9 mouse cellular contexts compared by ENCODE assay signal in the genomic region with DNA sequence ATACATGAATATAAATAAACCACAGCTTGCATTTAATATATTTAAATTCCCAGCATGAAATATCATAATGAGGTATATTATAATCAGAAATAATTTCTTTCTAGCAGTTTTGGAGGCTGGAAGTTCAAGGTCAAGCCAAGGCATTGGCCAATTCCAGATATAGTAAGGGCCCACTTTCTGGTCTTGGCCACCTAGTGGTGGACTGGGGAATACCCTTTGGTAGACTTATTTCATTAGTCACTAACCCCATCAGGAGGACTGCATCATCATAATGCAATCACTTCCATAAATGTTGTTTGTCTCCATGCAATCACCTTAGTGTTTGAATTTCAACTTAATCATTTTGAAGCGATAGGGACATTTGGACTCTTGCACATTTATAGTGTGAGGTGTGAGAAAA.
A peak's percentile ranks its signal among the peaks of the same experiment; 100 is the strongest.
DNase-seq lines count a peak whose midpoint lies in the region; ATAC-seq lines count a peak whose summit lies in the region.
"Had no signal": no experiment of that assay in that cellular context is flagged by ENCODE, and none has a peak within 500 bp of the region (broad histone marks: within the 10 kb centered on the region; RNA-seq: fewer than 3 reads in every experiment).

No protein-coding gene starts in this region.

- no peak overlapping the region for H3K9ac ChIP-seq in hindbrain, embryonic 16.5 days (ENCODE audit: low read depth, low read length)
- H3K9ac ChIP-seq: embryonic facial prominence, embryonic 13.5 days had no signal

- H3K9me3 ChIP-seq in hindbrain, embryonic 16.5 days (ENCODE audit: control insufficient read depth, low read length): no peaks in the 10 kb centered on the region
- H3K9me3 ChIP-seq: embryonic facial prominence, embryonic 13.5 days had no signal

- peak; percentile 6 for DNase-seq in heart, postnatal 4 days
- no peak for DNase-seq in heart, postnatal 14 days
- peak; percentile 22 for DNase-seq in thymus, postnatal 0 days (ENCODE audit: low spot score)
- no peak for DNase-seq in thymus, adult 18-20 months
- DNase-seq in right cerebral cortex, adult 2 months (ENCODE audit: low spot score in 2 of 2): no peak
- no peak for DNase-seq in layer of hippocampus, adult 9-11 months

- intact Hi-C loops in heart, postnatal 14 days (cut with DNase I): no loop called here

- WGBS in hindbrain, embryonic 16.5 days: 82% methylated on average over 1 of the region's 1 CpGs

- no peaks in the 10 kb centered on the region for H3K36me3 ChIP-seq in hindbrain, embryonic 16.5 days (ENCODE audit: control insufficient read depth, insufficient read depth, low read length)
- H3K36me3 ChIP-seq: embryonic facial prominence, embryonic 13.5 days had no signal

- no peak overlapping the region for H3K4me2 ChIP-seq in hindbrain, embryonic 16.5 days (ENCODE audit: low read length)
- H3K4me2 ChIP-seq: embryonic facial prominence, embryonic 13.5 days had no signal

- no peak overlapping the region for H3K4me3 ChIP-seq in hindbrain, embryonic 16.5 days (ENCODE audit: low read length)
- H3K4me3 ChIP-seq: embryonic facial prominence, embryonic 13.5 days had no signal

- no peaks in the 10 kb centered on the region for H3K27me3 ChIP-seq in hindbrain, embryonic 16.5 days (replicated peaks; ENCODE audit: control insufficient read depth, insufficient read depth, low read length)
- H3K27me3 ChIP-seq: embryonic facial prominence, embryonic 13.5 days had no signal

- ATAC-seq in hematopoietic stem cell, adult 5-6 weeks (replicated peaks in 1 of 2; ENCODE audit: insufficient read depth in 1 of 2, low FRiP score in 2 of 2, low TSS enrichment in 1 of 2, low read depth in 1 of 2, poor library complexity in 2 of 2, severe bottlenecking in 2 of 2): peak; percentile 46 to 62; a peak in 3 of 4 replicates
- no peak for ATAC-seq in hindbrain, embryonic 16.5 days

- H3K27ac ChIP-seq in hindbrain, embryonic 16.5 days (ENCODE audit: low read depth, low read length): no peak overlapping the region
- H3K27ac ChIP-seq: embryonic facial prominence, embryonic 13.5 days had no signal

- H3K4me1 ChIP-seq in hindbrain, embryonic 16.5 days (ENCODE audit: control insufficient read depth, insufficient read depth, low read depth, low read length): no peaks in the 10 kb centered on the region
- H3K4me1 ChIP-seq: embryonic facial prominence, embryonic 13.5 days had no signal

Comparison
In these comparisons a context has a peak if more than half of its experiments do, and no peak if none do; other contexts are left out.
1. DNase-seq: peak in heart, postnatal 4 days (single experiment) and thymus, postnatal 0 days (single experiment); none in heart, postnatal 14 days (0 of 2), thymus, adult 18-20 months (0 of 2), right cerebral cortex, adult 2 months (0 of 2) and layer of hippocampus, adult 9-11 months (single experiment).